Mouse (Mus musculus) embryonic facial prominence, embryonic 14.5 days (tissue): ENCODE data around the gene Ppfibp1. TPM values are rescaled to one million over a fixed set of nuclear protein-coding genes. Genes with fewer than 3 reads are reported as not detected.

Experiments used
- ATAC-seq: fragments of 200-750 bp; cut with Nextera tagmentation; 2 replicates; pipeline ENCODE4 v1.8.0; 2017; ENCODE audit warnings: low read depth, moderate number of reproducible peaks, moderate TSS enrichment
- DNase-seq: peaks from one replicate; pipeline ENCODE4 v3.0.0-alpha.2; 2015; ENCODE audit warnings: low spot score
- H3K27ac ChIP-seq: fragments of 300-500 bp; sonication (generic); replicated peaks from 2 replicates; pipeline ENCODE4 v1.5.1; 2014; ENCODE audit warnings: low read depth, mild to moderate bottlenecking, low read length, moderate library complexity
- H3K27me3 ChIP-seq: fragments of 300-500 bp; sonication (generic); replicated peaks from 2 replicates; pipeline ENCODE4 v1.6.1; 2014; ENCODE audit warnings: low read length; ENCODE audit not compliant: control insufficient read depth, insufficient read depth
- H3K36me3 ChIP-seq: fragments of 300-500 bp; sonication (generic); 2 replicates; pipeline ENCODE4 v1.6.1; 2014; ENCODE audit warnings: low read length, mixed read lengths; ENCODE audit not compliant: control insufficient read depth, insufficient read depth
- H3K4me1 ChIP-seq: fragments of 300-500 bp; sonication (generic); 2 replicates; pipeline ENCODE4 v1.6.1; 2014; ENCODE audit warnings: antibody characterized with exemption, low read length; ENCODE audit not compliant: control insufficient read depth, insufficient read depth
- H3K4me2 ChIP-seq: fragments of 300-500 bp; sonication (generic); 2 replicates; pipeline ENCODE4 v1.6.1; 2014; ENCODE audit warnings: low read depth, mild to moderate bottlenecking, low read length, moderate library complexity, mixed read lengths
- H3K4me3 ChIP-seq: fragments of 300-500 bp; sonication (generic); 2 replicates; pipeline ENCODE4 v1.5.1; 2014; ENCODE audit warnings: low read depth, mild to moderate bottlenecking, low read length
- H3K9ac ChIP-seq: fragments of 300-500 bp; sonication (generic); 2 replicates; pipeline ENCODE4 v1.6.1; 2014; ENCODE audit warnings: low read depth, mild to moderate bottlenecking, low read length, moderate library complexity, mixed read lengths
- H3K9me3 ChIP-seq: fragments of 300-500 bp; sonication (generic); 2 replicates; pipeline ENCODE4 v1.6.1; 2016; ENCODE audit warnings: low read length; ENCODE audit not compliant: control insufficient read depth
- WGBS: fragments of 180-500 bp; shearing (Covaris S2); extraction: QIAGEN DNeasy Blood & Tissue Kit; methylation state at CpG from one replicate; pipeline ENCODE4 v1.1.7; 2014; 5-methylcytosine and 5-hydroxymethylcytosine counted together
- polyA plus RNA-seq: library from polyadenylated mRNA; unstranded; fragments of >200 nt; fragmentation: Nextera tagmentation; extraction: Ambion mirVana; gene quantifications from 2 replicates; pipeline ENCODE4 v1.2.1, GENCODE M21; 2014

Gene Ppfibp1
- polyA plus RNA-seq, 1 experiment from 2014 or later: 55.5 TPM

DNA sequence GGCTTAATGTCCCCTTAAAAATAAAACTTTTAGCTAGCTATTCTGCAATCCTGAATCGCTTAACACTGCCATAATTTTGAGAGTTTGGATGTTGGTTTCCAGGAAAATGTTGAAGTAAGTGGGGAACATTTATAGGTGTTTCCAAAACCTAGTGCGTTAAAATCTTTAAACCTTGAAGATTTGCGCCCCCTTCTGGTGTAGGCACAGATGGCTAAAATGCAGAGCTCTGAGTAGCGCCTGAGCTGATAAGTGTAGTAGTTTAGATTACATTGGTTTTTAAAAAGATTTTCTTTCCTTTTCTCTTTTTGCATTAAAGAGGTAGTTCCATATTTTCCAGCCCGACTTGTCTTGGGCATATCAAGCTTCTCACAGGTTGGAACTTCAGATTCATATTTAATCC lies 105.9 kb downstream of the Ppfibp1 start:
- Histone ChIP-seq H3K27me3 (no peaks in the 10 kb centered on the region), H3K36me3 (peaks cover 37% of the 10 kb centered on the region), H3K27ac (no peak overlapping the region), H3K9me3 (no peaks in the 10 kb centered on the region), H3K4me1 (no peaks in the 10 kb centered on the region), H3K4me3 (no peak overlapping the region), H3K4me2 (no peak overlapping the region), H3K9ac (no peak overlapping the region)
- 44% methylated on average over 5 of the region's 5 CpGs for WGBS
- DNase-seq: peak; percentile 80
- ATAC-seq: no peak

DNA sequence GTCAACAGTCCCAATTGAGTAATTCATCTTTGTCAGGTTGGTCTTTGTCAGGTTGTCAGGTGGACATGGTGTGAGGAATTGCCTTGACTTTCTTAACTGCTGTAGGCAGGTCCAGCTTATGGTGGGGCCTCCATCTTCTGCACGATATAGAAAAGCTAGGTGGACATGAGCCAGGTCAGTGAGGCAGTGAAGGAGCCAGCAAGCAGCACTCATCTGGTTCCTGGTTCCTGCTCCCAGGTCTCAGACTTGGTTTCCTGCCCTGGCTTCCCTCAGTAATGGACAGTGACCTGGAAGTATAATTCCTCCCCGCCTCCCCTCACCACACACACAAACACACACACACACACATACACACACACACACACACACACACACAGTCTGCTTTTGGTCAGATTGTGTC lies 107.1 kb downstream of the Ppfibp1 start:
- peaks cover 44% of the 10 kb centered on the region for H3K36me3 ChIP-seq
- no peak overlapping the region for H3K9ac ChIP-seq
- H3K4me2 ChIP-seq: no peak overlapping the region
- no peaks in the 10 kb centered on the region for H3K4me1 ChIP-seq
- H3K4me3 ChIP-seq: no peak overlapping the region
- ATAC-seq (no peak), DNase-seq (no peak)
- WGBS: 82% methylated on average over 2 of the region's 2 CpGs
- no peaks in the 10 kb centered on the region for H3K27me3 ChIP-seq
- no peaks in the 10 kb centered on the region for H3K9me3 ChIP-seq
- no peak overlapping the region for H3K27ac ChIP-seq

DNA sequence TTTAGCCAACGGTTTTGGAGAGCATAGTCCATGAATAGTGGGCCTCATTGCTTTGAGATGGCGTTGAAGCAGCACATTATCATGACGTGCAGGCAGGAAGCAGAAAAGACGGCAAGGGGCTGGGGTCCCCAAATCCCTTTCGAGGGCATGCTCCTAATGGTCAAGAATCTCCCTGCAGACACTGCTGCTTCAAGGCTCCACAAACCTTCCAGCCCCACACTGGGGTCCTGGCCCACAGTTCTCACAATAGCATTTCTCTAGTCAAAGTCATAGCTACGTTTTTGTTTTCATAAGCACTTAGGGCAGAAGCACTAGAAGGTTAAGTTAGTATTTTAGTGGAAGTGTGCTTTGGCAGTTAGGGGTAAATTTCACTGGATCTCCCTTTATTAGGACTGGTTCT lies 107.6 kb downstream of the Ppfibp1 start:
- Histone ChIP-seq H3K9ac (no peak overlapping the region), H3K9me3 (no peaks in the 10 kb centered on the region), H3K27me3 (no peaks in the 10 kb centered on the region), H3K36me3 (peaks cover 48% of the 10 kb centered on the region), H3K27ac (no peak overlapping the region), H3K4me3 (no peak overlapping the region), H3K4me1 (no peaks in the 10 kb centered on the region), H3K4me2 (no peak overlapping the region)
- DNase-seq: no peak
- WGBS: 87% methylated on average over 6 of the region's 6 CpGs
- ATAC-seq: no peak

DNA sequence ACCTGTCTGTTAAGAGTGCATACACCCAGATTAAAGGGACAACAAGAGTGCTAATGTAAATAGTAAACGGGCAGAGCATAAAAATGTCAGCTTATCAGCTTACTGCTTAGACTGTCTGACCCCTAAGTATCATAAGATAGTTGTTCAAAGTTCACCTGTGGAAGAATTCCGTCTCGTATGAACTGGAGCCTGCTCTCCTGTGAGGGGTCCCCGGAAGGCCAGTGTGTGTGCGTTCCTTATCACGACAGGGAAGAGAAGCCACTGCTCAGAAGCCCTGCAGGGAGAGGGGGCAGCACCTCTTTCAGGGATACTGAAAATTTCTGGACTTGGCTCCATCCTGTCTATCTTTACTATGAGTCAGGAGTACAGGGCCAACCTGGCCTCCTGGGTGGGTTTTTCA lies 108.7 kb downstream of the Ppfibp1 start:
- no peaks in the 10 kb centered on the region for H3K4me1 ChIP-seq
- H3K36me3 ChIP-seq: peaks cover 59% of the 10 kb centered on the region
- ATAC-seq (no peak), DNase-seq (no peak)
- 87% methylated on average over 6 of the region's 6 CpGs for WGBS
- H3K27ac ChIP-seq: no peak overlapping the region
- no peak overlapping the region for H3K4me2 ChIP-seq
- H3K27me3 ChIP-seq: no peaks in the 10 kb centered on the region
- no peak overlapping the region for H3K9ac ChIP-seq
- H3K9me3 ChIP-seq: no peaks in the 10 kb centered on the region
- H3K4me3 ChIP-seq: no peak overlapping the region

DNA sequence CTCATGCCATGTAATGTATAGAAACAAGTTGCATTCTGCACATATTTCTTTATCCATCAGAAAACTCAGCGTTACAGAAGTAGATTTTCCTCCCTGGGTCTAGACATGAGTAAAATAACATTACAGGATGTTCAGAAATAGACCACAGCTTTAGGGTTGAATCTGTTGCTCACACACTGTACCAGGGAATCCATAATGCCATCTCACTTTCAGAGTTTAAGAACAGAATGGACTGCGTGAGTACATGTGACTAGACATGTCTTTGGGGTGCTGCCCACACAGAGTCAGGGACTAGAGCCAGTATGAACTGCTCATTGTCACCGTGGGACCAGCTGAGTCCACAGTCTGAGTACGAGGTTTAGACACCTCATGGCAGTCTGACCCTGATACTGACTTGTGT lies 110.4 kb downstream of the Ppfibp1 start:
- H3K4me2 ChIP-seq: no peak overlapping the region
- H3K27ac ChIP-seq: no peak overlapping the region
- H3K36me3 ChIP-seq: peaks cover 60% of the 10 kb centered on the region
- no peak for ATAC-seq
- no peak for DNase-seq
- 90% methylated on average over 4 of the region's 4 CpGs for whole genome bisulfite sequencing
- no peak overlapping the region for H3K4me3 ChIP-seq
- no peaks in the 10 kb centered on the region for H3K9me3 ChIP-seq
- no peaks in the 10 kb centered on the region for H3K27me3 ChIP-seq
- no peak overlapping the region for H3K9ac ChIP-seq
- no peaks in the 10 kb centered on the region for H3K4me1 ChIP-seq

DNA sequence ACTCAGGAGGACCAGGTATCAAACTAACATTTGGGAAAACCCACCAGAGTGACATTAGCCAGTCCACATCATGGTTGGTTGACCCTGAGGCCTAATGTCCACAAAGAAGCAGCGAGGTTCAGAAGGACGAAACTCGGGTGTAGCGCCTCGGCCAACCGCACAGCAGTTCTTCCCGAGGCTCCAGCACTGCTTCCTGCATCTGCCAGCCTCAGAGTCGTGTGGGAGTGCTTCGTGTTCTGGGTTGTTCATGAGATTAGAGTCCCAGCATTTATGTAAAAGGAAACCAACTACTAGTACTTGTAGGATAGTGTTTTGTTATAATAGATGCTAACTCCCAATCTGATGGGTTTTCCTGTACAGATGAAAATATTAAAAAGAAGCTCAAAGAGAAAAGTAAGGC lies 111.0 kb downstream of the Ppfibp1 start:
- 81% methylated on average over 9 of the region's 9 CpGs for WGBS
- Histone ChIP-seq H3K36me3 (peaks cover 65% of the 10 kb centered on the region), H3K27me3 (no peaks in the 10 kb centered on the region)

DNA sequence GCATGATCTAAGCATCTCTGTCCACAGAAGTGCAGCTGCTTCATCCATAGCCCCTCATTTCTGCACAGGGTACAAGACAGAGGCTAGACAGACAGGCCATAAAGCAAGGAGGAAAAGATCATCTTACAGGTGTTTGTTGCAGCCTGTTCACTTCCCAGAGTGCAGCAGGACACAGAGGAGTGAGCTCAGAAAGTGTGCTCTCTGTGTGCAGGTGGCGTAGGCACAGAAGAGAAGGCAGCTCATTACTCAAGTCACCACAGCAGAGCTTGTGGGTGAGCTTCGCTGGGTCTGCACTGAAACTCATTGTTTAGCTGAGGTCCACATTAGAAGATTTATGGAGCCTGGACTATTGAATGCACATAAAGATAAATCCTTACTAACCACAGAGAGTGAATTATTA lies 111.5 kb downstream of the Ppfibp1 start:
- Histone ChIP-seq H3K27me3 (no peaks in the 10 kb centered on the region), H3K4me1 (no peaks in the 10 kb centered on the region), H3K27ac (no peak overlapping the region), H3K9ac (no peak overlapping the region), H3K36me3 (peaks cover 65% of the 10 kb centered on the region), H3K4me2 (no peak overlapping the region), H3K4me3 (no peak overlapping the region), H3K9me3 (no peaks in the 10 kb centered on the region)
- no peak for ATAC-seq
- DNase-seq: no peak
- 80% methylated on average over 2 of the region's 2 CpGs for WGBS

More for the DNA sequence above, 111.0 kb downstream of the Ppfibp1 start:
- Histone ChIP-seq H3K9me3 (no peaks in the 10 kb centered on the region), H3K4me1 (no peaks in the 10 kb centered on the region), H3K4me2 (no peak overlapping the region), H3K27ac (no peak overlapping the region), H3K9ac (no peak overlapping the region), H3K4me3 (no peak overlapping the region)
- ATAC-seq: no peak
- no peak for DNase-seq

DNA sequence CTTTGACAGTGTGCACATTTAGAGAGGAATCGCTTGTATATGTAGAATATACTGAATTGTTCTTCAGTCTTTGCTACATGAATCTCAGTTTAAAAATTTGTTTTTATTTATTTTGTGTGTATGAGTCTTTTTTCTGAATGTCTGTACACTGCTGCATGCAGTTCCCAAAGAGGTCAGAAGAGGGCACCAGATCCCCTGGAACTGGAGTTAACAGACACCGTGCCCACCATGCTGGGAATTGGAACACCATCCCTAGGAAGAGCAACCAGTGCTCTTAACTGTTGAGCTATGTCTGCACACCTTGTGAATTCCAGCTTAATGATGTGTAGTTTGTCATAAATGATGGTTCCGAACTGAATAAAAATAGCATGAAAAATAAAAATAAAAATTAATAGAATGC lies 119.9 kb downstream of the Ppfibp1 start:
- Histone ChIP-seq H3K27ac (no peak overlapping the region), H3K4me2 (no peak overlapping the region), H3K9me3 (no peaks in the 10 kb centered on the region), H3K36me3 (peaks cover 44% of the 10 kb centered on the region), H3K4me1 (peaks cover 7% of the 10 kb centered on the region; the same call in 1 of the 2 replicates), H3K4me3 (no peak overlapping the region), H3K27me3 (no peaks in the 10 kb centered on the region), H3K9ac (no peak overlapping the region)
- ATAC-seq: no peak
- WGBS: 64% methylated on average over 3 of the region's 3 CpGs
- DNase-seq: no peak

DNA sequence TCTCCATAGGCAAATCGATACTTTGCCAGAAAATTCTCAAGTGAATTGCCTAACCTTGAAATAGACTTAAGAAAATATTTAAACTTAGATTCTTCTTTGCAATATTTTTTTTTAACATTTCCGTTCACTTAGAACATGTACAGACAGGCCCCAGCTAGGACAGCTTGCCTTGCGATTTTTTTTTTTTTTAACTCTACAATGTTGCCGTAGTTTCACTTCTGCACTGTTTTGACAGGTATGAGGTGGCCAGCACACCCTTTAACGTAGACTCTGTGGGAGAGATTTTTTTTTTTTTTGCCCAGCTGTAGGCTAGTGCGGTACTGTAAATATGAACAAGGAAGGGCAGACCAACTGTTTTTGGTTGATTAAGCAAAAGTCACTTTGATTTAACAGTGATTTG lies 122.1 kb downstream of the Ppfibp1 start:
- Histone ChIP-seq H3K9me3 (no peaks in the 10 kb centered on the region), H3K36me3 (peaks cover 55% of the 10 kb centered on the region), H3K27me3 (no peaks in the 10 kb centered on the region), H3K9ac (no peak overlapping the region), H3K4me3 (no peak overlapping the region), H3K4me1 (peaks cover 7% of the 10 kb centered on the region; the same call in 1 of the 2 replicates), H3K4me2 (no peak overlapping the region), H3K27ac (peak overlapping the region; percentile 42; the same call in 1 of the 2 replicates)
- WGBS: 65% methylated on average over 6 of the region's 6 CpGs
- DNase-seq (peak; percentile 29), ATAC-seq (no peak)
